Mouse (Mus musculus) cerebellum, adult 2 months (tissue): ENCODE measurements around the gene Ky.

Experiments used
- CTCF ChIP-seq: fragments of 200-500 bp; IDR thresholded peaks from 2 replicates; pipeline ENCODE4 v1.5.1; 2011; ENCODE audit warnings: low read depth, mild to moderate bottlenecking, control low read depth, low read length, moderate library complexity, borderline replicate concordance; ENCODE audit not compliant: insufficient read depth
- POLR2A ChIP-seq: fragments of 200-500 bp; IDR thresholded peaks from 2 replicates; pipeline ENCODE4 v1.6.1; 2011; ENCODE audit warnings: low read length, control low read depth, borderline replicate concordance; ENCODE audit not compliant: insufficient read depth

GRCm38 (mm10) chr9:102545406-102546255, 40.1 kb downstream of the Ky start:
- no peak for TF ChIP-seq CTCF
- TF ChIP-seq POLR2A = no peak
